In the genomic region with DNA sequence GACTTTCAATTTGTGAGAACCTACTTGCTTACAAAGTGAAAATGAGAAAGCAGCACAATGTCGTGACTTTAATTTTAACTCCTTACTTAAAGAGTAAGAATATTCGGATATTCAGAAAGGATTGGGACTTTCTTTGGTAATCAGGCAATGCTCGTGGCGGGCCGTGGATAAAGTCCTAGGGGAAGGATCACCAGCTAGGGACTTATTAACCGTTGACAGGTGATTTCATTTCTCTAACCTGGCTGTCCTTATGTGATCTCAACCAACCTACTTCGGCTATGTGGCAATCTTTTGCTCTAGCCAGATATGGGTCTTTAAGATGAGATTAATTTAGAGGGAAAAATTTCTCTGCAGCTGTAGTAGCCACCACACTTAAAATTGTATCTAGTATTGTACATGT, we compare ENCODE assay signal across 9 mouse cellular contexts. TPM values are rescaled to one million over a fixed set of nuclear protein-coding genes. Genes with fewer than 3 reads are reported as not detected.
DNase-seq lines count a peak whose midpoint lies in the region; ATAC-seq and TF ChIP-seq lines count a peak whose summit lies in the region.
"Had no signal": no experiment of that assay in that cellular context is flagged by ENCODE, and none has a peak within 500 bp of the region (broad histone marks: within the 10 kb centered on the region; RNA-seq: fewer than 3 reads in every experiment).

No protein-coding gene starts in this region.

- TF ChIP-seq EP300 in heart, adult 2 months (IDR thresholded peaks at IDR 0.05; ENCODE audit: insufficient read depth, low read depth, low read length) = no peak
- no peak for TF ChIP-seq EP300 in ES-Bruce4 (IDR thresholded peaks at IDR 0.05; ENCODE audit: insufficient read depth, low read depth, low read length)

- no peak overlapping the region for H3K9ac ChIP-seq in heart, adult 2 months (ENCODE audit: low read depth, low read length)
- 0 out of 2 replicates have a peak overlapping the region, but pooled peaks have one; percentile 52 for H3K9ac ChIP-seq in ES-Bruce4 (ENCODE audit: low read depth, poor library complexity, severe bottlenecking)
- peak overlapping the region; percentile 98 for H3K9ac ChIP-seq in hindbrain, embryonic 14.5 days
- peak overlapping the region; percentile 95; the same call in 1 of the 2 replicates for H3K9ac ChIP-seq in liver, embryonic 13.5 days

- intact Hi-C loops in heart, adult 2 months (cut with DNase I) = loop anchor here (10.0 kb wide), 1 partner anchor 740 kb away; the partner anchor contains the start of genes Kif24 and Nudt2
- intact Hi-C loops in heart, postnatal 10 days (cut with DNase I) = no loop called here

- H3K27me3 ChIP-seq in heart, adult 2 months (ENCODE audit: control insufficient read depth, insufficient read depth, low read length) = no peaks in the 10 kb centered on the region
- H3K27me3 ChIP-seq in ES-Bruce4 (ENCODE audit: control insufficient read depth, insufficient read depth, low read length, poor library complexity, severe bottlenecking) = no peaks in the 10 kb centered on the region
- no peaks in the 10 kb centered on the region for H3K27me3 ChIP-seq in hindbrain, embryonic 14.5 days (ENCODE audit: control insufficient read depth, insufficient read depth, low read length)
- no peaks in the 10 kb centered on the region for H3K27me3 ChIP-seq in liver, embryonic 13.5 days

- no peaks in the 10 kb centered on the region for H3K9me3 ChIP-seq in ES-Bruce4 (replicated peaks; ENCODE audit: control insufficient read depth, insufficient read depth, low read length, poor library complexity, severe bottlenecking)
- H3K9me3 ChIP-seq in hindbrain, embryonic 14.5 days (ENCODE audit: control insufficient read depth, low read length) = no peaks in the 10 kb centered on the region
- no peaks in the 10 kb centered on the region for H3K9me3 ChIP-seq in liver, embryonic 13.5 days (replicated peaks)

- no peak for DNase-seq in heart, adult 2 months
- DNase-seq in heart, postnatal 10 days = no peak
- DNase-seq in hindbrain, embryonic 14.5 days (ENCODE audit: low spot score) = no peak
- DNase-seq in liver, embryonic 13.5 days = no peak
- DNase-seq in cerebellum, postnatal 36 days = no peak
- no peak for DNase-seq in embryo, embryonic 11 days
- no peak for DNase-seq in cerebellum, adult 9-10 months
- DNase-seq: retina, postnatal 1 day had no signal

- no peak for ATAC-seq in hindbrain, embryonic 14.5 days (ENCODE audit: low FRiP score)
- ATAC-seq in liver, embryonic 13.5 days (ENCODE audit: low read depth) = no peak

- WGBS in heart, adult 2 months = 52% methylated on average over 7 of the region's 7 CpGs
- WGBS in hindbrain, embryonic 14.5 days = 87% methylated on average over 7 of the region's 7 CpGs
- WGBS in liver, embryonic 13.5 days (ENCODE audit: insufficient replicate concordance) = 77% methylated on average over 7 of the region's 7 CpGs

- no peak for TF ChIP-seq CTCF in heart, adult 2 months (IDR thresholded peaks at IDR 0.05)
- TF ChIP-seq CTCF in ES-Bruce4 (IDR thresholded peaks at IDR 0.05; ENCODE audit: low read depth, low read length) = no peak

- H3K4me3 ChIP-seq in heart, adult 2 months = peak overlapping the region; percentile 75
- H3K4me3 ChIP-seq in ES-Bruce4 (ENCODE audit: low read depth, low read length) = no peak overlapping the region
- peak overlapping the region; percentile 80 for H3K4me3 ChIP-seq in hindbrain, embryonic 14.5 days (replicated peaks; ENCODE audit: low read length)
- H3K4me3 ChIP-seq in liver, embryonic 13.5 days (replicated peaks) = peak overlapping the region; percentile 98

- peak overlapping the region; percentile 92 for H3K4me2 ChIP-seq in hindbrain, embryonic 14.5 days (replicated peaks)
- peak overlapping the region; percentile 90 for H3K4me2 ChIP-seq in liver, embryonic 13.5 days

- H3K4me1 ChIP-seq in heart, adult 2 months (ENCODE audit: control insufficient read depth, insufficient read depth, low read length) = peaks cover 8% of the 10 kb centered on the region
- no peaks in the 10 kb centered on the region for H3K4me1 ChIP-seq in ES-Bruce4 (ENCODE audit: control insufficient read depth, insufficient read depth, low read length)
- H3K4me1 ChIP-seq in hindbrain, embryonic 14.5 days (replicated peaks; ENCODE audit: control insufficient read depth, insufficient read depth, low read length) = peaks cover 43% of the 10 kb centered on the region
- peaks cover 60% of the 10 kb centered on the region for H3K4me1 ChIP-seq in liver, embryonic 13.5 days (replicated peaks)

- no peaks in the 10 kb centered on the region; the same call in 1 of the 2 replicates for H3K79me2 ChIP-seq in heart, adult 2 months (replicated peaks; ENCODE audit: control insufficient read depth, insufficient read depth, low read length)

- H3K27ac ChIP-seq in heart, adult 2 months = no peak overlapping the region
- H3K27ac ChIP-seq in ES-Bruce4 (ENCODE audit: insufficient read depth, low read length) = no peak overlapping the region
- no peak overlapping the region for H3K27ac ChIP-seq in hindbrain, embryonic 14.5 days
- no peak overlapping the region for H3K27ac ChIP-seq in liver, embryonic 13.5 days

- H3K36me3 ChIP-seq in heart, adult 2 months (ENCODE audit: control insufficient read depth, insufficient read depth, low read length) = peaks cover 62% of the 10 kb centered on the region
- H3K36me3 ChIP-seq in ES-Bruce4 (ENCODE audit: control insufficient read depth, insufficient read depth, low read length, poor library complexity, severe bottlenecking) = peaks cover 56% of the 10 kb centered on the region
- H3K36me3 ChIP-seq in hindbrain, embryonic 14.5 days (replicated peaks; ENCODE audit: control insufficient read depth, insufficient read depth) = peaks cover 60% of the 10 kb centered on the region
- peaks cover 55% of the 10 kb centered on the region for H3K36me3 ChIP-seq in liver, embryonic 13.5 days

- no peak for TF ChIP-seq POLR2A in heart, adult 2 months (IDR thresholded peaks at IDR 0.05; ENCODE audit: insufficient read depth, low read depth, low read length)
- no peak for TF ChIP-seq POLR2A in ES-Bruce4 (IDR thresholded peaks at IDR 0.05; ENCODE audit: insufficient read depth, low read length)

RNA-seq across cellular contexts. Expression of gene Dnaja1, which starts 3.2 kb away (rescaled TPM):
- 100 to 1,000 TPM in 1 of 2 experiments, 10 to 100 TPM in 1; 60.2 to 114 TPM for total RNA-seq in heart, adult 2 months (2021)
- 5.9 and 11.5 TPM in 2 replicates for polyA plus RNA-seq in heart, adult 2 months (2012; rRNA removed)
- total RNA-seq in heart, postnatal 10 days (2021) = 100 to 1,000 TPM in 1 of 2 experiments, 10 to 100 TPM in 1; 95.0 to 120 TPM
- polyA plus RNA-seq in ES-Bruce4 (2011; ENCODE audit: insufficient read depth, insufficient read length, low read depth, missing spikeins) = 358 and 376 TPM in 2 replicates
- 635 and 648 TPM in 2 replicates for polyA plus RNA-seq in hindbrain, embryonic 14.5 days (2014; fragmentation: Nextera tagmentation; extraction: Ambion mirVana)
- polyA plus RNA-seq in liver, embryonic 13.5 days (2015; fragmentation: Nextera tagmentation; extraction: Ambion mirVana) = 198 and 259 TPM in 2 replicates

RNA-seq across cellular contexts. Expression of gene Aptx, which starts 22.1 kb away (rescaled TPM):
- total RNA-seq in heart, adult 2 months (2021) = 10 to 100 TPM; 14.4 to 16.8 TPM
- 7.6 and 11.2 TPM in 2 replicates for polyA plus RNA-seq in heart, adult 2 months (2012; rRNA removed)
- 10 to 100 TPM; 18.0 to 18.1 TPM for total RNA-seq in heart, postnatal 10 days (2021)
- 22.3 and 22.9 TPM in 2 replicates for polyA plus RNA-seq in ES-Bruce4 (2011; ENCODE audit: insufficient read depth, insufficient read length, low read depth, missing spikeins)
- polyA plus RNA-seq in hindbrain, embryonic 14.5 days (2014; fragmentation: Nextera tagmentation; extraction: Ambion mirVana) = 40.3 and 42.1 TPM in 2 replicates
- polyA plus RNA-seq in liver, embryonic 13.5 days (2015; fragmentation: Nextera tagmentation; extraction: Ambion mirVana) = 11.8 and 13.1 TPM in 2 replicates

RNA-seq across cellular contexts. Expression of gene Smu1, which starts 32.6 kb away (rescaled TPM):
- total RNA-seq in heart, adult 2 months (2021) = 10 to 100 TPM; 27.0 to 31.7 TPM
- 13.8 and 28.8 TPM in 2 replicates for polyA plus RNA-seq in heart, adult 2 months (2012; rRNA removed)
- 10 to 100 TPM; 38.7 to 40.8 TPM for total RNA-seq in heart, postnatal 10 days (2021)
- 172 and 196 TPM in 2 replicates for polyA plus RNA-seq in ES-Bruce4 (2011; ENCODE audit: insufficient read depth, insufficient read length, low read depth, missing spikeins)
- 120 and 122 TPM in 2 replicates for polyA plus RNA-seq in hindbrain, embryonic 14.5 days (2014; fragmentation: Nextera tagmentation; extraction: Ambion mirVana)
- 96.1 and 106 TPM in 2 replicates for polyA plus RNA-seq in liver, embryonic 13.5 days (2015; fragmentation: Nextera tagmentation; extraction: Ambion mirVana)

Comparison
In these comparisons a context has a peak if more than half of its experiments do, and no peak if none do; other contexts are left out.
1. RNA of gene Dnaja1, which starts 3.2 kb away (polyA plus RNA-seq): 635 to 648 TPM in hindbrain, embryonic 14.5 days, 358 to 376 TPM in ES-Bruce4 and 198 to 259 TPM in liver, embryonic 13.5 days; 5.9 to 11.5 TPM in heart, adult 2 months; every median in the first group is over 10 times any median in the second.